Mouse (Mus musculus) inflammation-experienced regulatory T-cells, adult 6 months (primary cell): Measurements from ENCODE around the gene Eps15l1. TPM values are rescaled to one million over a fixed set of nuclear protein-coding genes. Genes with fewer than 3 reads are reported as not detected.

Source experiments
- ATAC-seq: one replicate; pipeline ENCODE4 v1.8.0; 2017
- polyA plus RNA-seq, 3 experiments: library from polyadenylated mRNA; unstranded; fragments of 100-300 nt; shearing (Covaris generic); gene quantifications; one replicate each; pipeline ENCODE4 v1.2.1; 2017

Gene Eps15l1
- polyA plus RNA-seq, 3 experiments from 2014 or later: 45.6 to 60.7 (median 51.1) TPM

DNA sequence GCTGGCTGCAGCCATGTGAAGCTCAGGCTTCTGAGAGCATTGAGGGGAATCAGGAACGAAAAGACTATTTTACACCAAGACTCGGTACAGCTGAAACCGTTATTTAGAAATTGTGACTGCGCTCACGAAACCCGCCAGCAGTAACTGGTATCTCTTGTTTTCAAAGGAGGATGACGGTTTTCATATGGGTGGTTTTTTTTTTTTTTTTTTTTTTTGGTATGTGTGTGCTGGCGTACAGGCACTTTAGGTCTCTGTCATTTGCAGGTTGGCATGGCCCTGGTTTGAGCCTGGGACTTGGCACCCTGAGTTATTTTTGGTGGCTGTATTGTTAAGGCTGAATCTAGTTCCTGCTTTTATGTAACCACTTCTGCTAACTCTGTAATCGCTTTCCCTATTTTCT is 71.4 kb downstream of the Eps15l1 start:
- no peak for ATAC-seq

DNA sequence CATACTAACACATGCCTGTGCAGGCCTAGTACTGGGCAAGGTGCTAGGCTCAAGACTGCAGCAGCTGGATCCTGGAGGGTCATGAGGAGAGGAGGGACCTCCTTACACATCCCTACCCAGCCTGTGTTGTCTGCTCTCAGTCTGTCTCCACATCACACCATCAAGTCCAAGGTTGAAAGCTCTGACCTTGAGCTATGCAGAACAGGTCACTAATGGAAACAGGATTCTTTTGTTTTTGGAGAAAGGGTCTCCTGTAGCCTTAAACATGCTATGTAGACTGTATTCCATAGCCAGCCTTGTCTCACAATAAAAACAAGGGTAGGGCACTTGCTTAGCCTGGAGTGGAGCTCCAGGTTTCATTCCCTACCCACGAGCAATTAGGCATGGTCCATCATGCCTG is 72.3 kb downstream of the Eps15l1 start:
- ATAC-seq: no peak

DNA sequence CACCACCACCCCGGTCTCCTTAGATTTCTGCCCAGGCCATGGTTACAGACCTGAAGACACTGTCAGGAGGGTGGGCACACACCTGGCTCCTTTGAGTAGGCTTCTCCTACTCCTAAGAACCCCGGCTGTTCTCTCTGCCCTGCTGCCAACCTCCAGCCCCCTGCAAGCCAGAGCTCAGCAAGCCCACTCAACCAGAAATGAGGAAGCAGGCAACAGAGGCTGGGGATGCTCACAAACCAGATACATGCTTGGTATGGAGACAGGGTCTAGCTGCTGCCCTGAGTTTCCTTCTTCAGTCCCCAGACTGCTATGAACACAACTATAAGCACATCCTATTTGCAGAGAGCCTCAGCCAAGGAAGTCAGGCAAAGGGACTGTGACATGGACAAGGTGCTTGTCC is 73.1 kb downstream of the Eps15l1 start:
- no peak for ATAC-seq

DNA sequence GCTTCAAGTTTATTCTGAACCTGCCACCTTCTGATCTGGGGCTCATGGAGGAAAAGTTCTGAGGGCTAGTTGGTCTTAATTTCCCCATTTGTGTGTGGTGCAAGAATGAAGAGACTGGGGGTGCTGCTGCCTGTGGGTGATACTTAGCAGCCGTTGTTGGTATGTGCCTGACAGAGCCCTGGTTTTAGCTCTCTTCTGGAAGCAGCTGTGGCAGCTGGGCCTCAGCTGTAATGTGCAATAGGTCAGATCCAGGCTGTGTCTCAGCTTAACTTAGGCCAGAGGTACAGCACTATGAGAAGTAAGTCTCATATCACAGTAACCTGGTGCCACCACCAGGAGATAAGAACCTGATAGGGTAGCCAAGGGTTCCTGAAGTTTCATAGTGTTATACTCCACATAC is 73.7 kb downstream of the Eps15l1 start:
- no peak for ATAC-seq

DNA sequence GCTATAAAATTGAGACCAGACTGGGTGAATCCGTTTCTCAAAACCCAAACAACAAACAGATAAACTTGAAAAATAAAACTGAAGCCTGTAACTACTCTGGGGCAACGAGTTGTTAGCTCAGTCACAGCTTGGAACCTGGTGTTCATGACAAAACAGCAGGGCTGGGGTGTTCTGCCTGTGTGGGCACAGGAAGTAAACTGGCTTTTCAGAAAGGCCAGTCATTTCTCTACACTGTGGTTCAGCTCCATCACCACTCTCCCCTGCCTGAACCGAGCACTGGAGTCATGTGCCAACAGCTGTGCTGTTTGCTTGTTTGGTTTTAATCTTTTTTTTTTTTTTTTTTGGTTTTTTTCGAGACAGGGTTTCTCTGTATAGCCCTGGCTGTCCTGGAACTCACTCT is 77.5 kb downstream of the Eps15l1 start:
- peak; percentile 96 for ATAC-seq

DNA sequence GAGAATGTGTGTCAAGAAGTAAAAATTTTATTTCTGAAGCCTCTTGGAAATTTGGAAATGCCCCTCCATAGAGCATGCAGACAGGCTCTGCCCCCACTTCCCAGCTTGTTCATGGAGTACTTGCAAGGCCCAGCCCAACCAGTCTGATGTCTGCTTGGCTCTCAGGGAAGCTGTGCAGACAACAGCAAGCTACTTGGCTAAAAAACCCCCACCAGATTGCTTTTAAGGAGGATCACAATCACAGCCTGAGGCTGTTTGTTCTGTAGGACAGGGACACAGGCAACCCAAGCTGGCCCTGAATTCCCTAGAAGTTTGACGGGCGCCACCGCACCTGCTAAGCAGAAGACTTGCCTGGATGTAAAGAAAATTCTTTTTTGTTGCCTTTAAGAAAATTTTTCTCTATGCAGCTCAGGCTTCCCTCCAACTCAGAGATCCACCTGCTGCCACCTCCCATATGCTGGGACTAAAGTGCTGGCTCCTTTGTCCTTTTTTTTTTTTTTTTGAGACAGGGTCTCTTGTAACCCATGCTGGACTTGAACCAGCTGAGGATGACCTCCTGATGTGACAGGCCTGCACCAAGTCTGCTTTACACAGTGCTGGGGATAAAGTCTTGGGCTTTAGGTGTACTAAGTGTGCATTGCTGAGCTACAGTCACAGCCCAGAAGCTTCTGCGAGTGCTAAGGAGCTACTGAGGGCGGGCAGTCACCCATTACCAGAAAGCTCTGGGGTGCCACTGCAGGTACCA is 78.5 kb downstream of the Eps15l1 start:
- no peak for ATAC-seq

DNA sequence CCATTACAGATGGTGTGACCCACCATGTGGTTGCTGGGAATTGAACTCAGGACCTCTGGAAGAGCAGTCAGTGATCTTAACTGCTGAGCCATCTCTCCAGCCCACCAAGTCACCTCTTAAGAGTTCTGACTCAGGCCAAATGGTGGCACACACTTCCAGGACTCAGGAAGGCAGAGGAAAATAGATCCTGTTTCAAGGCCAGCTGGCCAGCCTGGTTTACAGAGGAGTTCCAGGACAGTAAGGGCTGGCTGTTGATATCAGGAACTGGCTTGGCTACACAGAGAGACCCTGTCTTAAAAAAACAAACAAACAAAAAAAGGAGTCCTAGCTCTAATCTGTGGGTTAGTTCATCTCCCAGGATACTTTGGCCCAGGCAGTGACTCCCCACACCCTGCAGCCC is 84.2 kb downstream of the Eps15l1 start:
- no peak for ATAC-seq

DNA sequence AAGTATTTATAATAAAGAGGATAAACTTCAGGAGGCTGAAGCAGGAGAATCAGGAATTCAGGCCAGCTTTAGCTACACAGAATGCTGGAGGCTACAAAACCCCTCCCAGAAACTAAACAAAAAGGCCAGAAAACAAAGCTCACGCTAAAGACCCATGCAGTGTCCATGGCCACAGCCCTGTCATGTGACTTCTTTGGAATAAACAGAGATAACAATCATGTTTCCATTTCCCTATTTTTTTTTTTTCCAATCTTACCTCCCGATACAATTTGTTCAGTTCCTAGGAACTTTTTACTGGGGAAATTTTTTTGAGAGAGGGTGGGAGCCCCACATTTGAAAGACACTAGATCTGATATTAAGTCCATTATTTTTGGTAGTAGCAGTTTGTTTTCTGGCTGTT is 85.0 kb downstream of the Eps15l1 start:
- no peak for ATAC-seq

DNA sequence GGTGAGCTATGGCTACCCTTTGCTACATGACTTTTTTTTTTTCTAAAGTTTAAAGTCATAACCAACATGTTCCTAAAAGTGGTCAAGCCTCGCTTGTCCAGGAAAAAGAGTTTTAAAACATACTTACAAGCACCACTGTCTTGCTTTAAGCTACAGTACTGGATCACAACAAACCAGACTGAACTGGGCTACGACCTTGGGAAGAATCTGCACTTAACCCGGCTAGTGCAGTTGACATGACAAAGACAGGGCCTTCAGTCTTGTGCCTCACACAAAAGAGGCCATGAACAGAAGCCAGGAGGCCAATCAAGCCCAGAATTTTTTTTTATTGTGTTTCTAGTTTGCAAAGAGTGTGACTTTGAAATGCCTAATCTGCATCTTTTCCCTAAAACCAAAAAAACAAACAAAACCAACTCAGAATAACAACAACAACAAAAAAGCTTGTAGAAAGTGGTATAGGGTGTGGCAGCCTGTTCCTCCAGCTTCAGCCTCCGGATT is 87.1 kb downstream of the Eps15l1 start:
- no peak for ATAC-seq

DNA sequence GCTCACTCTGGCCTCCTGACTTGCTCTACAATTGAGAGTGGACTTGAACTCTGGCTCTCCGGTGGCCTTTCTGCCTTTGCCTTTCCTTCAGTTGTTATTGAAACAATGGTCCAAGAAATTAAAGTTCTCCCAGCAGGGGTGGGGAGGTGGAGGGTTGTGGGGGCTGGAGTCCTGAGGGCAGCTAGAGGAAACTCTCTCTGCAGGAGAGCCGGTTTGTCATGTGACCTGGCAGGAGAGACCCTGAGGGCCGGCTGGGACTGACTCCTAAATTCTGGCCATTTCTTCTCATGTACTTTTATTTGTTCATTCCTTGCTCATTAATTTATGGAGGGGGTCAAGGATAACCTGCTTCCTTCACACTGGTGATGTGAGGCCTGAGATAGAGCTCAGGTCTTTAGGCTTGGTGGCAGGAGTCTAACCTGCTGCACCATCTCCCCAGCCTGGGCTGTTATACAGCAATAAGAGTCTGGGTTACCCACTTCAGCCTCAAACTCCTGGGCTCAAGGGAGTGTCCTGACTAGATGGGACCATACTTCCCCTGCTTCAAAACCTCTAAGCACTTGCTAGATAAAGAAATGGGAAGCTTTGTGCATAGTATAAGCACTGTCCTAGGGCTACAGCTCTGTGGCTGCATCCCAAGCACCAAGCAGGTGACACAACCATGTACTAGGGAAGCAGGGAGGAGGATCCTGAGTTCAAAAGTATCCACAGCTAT is 87.7 kb downstream of the Eps15l1 start:
- no peak for ATAC-seq

DNA sequence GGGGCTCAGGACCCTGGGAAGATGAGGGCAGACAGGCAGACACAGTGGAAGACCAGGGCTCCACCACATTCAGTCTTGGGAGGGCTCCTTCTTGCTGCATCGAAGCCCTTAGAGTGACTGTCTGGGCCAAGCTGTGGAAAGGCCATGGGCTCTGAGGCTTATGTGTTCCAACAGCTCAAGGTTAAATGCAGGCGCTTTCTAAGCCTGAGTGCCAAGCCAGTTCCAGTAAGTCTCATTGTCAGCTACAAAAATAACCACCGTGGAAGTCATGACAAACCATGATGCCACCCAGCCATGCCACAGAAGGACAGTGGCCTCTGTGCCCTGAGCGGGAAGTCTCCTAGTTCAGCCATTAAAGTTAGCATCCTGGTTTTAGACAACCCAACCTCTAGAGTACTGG is 89.6 kb downstream of the Eps15l1 start:
- no peak for ATAC-seq

DNA sequence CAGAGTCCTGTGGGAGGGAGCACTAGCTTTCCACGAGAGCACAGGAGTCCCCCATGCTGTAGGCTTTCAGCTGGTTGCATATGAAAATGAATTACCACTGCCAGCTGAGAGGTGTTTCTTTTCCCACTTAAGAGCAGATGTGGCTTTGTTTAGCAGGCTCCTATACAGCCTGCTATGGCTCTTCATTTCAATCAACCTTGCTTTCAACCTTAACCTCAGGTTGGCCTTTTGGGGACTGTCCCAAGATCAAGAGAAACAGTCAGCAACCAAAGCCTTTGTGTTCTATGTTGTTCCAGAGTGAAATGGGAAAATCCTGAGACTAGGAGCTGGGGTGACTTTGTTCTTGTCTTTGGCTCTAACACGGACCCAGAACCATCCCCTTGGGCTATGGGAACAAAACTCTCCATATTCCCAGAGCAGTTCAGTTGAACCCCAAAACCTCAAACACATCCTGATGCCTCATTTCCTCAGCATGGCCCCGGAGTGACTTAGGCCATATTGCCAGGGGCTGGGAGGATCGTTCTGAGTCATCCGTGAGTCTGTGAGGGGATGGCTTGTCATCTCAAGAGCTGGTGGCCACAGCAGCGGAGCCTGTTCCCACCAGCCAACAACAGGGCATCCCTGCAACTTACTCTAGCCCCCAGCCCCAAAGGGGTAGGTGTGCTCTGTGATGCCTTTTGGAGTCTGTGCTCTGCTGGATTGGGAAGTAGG is 90.3 kb downstream of the Eps15l1 start:
- peak; percentile 80 for ATAC-seq

DNA sequence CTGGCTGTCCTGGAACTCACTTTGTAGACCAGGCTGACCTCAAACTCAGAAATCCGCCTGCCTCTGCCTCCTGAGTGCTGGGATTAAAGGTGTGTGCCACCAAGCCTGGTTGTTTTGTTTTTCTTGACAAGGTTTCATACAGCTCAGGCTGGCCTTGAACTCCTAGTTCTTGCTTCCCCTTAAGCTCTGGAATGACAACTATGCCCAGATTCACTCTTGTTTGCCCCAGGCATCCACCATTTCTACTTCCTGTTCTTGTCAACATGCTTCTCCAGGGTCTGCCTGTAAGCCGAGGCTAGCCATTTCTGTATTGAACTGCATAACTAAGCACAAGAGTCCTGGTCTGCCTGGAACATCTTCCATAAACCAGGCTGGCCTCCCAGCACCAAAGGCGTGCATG is 92.1 kb downstream of the Eps15l1 start:
- ATAC-seq: no peak

DNA sequence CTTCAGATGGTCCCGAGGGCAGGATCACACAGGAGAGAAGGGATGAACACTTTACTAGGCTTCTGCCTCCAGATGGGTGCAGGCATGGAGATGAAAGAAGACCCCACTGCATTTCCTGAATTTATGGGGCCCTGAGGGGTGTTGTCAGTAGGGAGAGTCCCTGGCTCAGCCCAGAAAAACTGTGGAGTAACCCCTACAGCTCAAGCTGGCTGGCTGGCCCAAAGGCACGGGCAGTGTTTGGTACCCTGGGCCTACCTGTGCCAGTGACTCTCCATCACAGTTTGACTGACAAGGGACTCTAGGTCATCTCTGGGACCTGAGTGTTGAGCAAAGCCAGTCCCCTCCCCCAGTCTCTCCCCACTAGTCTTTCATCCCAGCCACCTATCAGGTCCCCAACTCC is 96.6 kb downstream of the Eps15l1 start:
- ATAC-seq: no peak

DNA sequence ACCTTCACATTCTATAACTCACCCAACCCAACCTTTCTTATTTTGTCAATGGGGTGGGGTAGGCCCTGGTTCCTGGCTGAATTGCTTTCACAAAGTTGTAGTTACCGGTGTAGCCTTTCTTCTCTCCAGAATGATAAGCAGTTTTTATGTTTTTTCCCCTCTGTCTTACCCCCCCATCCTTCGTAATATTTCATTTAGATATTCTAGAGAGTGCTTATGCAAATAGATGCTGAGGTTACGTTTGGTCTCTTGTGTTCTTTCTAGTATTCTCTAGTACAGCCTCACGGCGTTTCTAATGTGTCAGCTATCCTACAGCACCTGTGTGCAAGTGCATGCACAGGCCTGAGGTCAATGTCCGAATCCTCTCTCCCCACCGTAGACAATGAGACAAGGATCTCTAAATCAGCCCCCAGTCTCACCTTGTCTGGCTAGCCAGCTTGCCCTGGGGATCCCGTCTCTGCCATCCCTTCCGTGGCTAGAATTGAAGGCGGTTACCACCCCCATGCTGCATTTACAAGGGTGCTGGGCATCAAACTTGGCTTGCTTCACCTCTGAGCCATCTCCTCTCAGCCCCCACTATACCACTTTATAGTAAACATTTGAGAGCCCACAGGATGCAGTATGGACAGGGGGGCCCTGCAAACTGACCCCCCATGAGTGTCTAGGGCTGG is 97.1 kb downstream of the Eps15l1 start:
- no peak for ATAC-seq

DNA sequence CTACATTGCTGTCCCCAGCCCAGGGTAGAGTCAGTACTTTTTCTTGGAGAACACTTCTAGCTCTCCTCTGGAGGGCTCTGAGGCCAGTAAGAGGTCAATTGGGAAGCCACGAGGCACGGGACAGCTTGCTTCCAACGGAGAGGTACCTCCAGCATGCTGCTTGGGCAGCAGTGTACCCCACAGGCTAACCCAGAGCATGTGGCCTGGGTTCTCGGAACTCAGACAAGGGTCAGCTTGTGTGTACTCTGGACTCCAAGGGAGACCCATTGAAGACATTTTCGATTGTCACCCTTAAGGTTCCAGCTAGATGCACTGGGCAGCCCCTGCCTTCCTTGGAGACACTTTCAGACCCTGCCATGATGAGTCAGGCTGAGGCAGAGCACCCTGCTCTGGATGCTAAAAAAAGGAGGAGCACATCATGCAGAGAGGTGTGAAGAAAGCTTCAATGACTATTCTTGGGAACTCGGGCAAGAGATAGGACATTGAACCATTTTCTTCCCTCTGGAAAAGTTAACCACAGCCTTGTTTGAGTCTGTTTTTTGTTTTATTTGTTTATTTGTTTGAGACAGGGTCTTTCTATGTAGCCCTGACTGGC is 98.0 kb downstream of the Eps15l1 start:
- ATAC-seq: no peak

DNA sequence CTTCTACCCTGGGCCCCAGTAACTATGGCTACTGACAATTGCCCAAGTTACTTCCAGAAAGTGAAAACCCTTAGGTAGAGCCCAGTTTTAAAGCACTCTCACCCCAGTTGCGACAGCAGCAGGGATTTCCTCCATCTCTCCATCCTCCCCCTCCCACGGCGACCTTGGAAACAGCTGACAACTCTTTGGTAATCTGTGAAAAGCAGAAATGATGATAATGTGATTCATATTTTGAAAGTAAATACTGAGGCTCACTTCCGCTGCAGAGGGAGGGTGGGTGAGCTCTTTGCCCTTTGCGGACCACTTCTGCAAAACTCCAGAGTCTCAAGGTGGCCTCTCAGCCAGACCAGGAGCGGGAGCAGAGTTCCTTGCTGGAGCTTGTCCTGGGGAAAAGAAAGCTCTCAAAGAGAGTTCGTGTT is 98.8 kb downstream of the Eps15l1 start:
- ATAC-seq: peak; percentile 17

DNA sequence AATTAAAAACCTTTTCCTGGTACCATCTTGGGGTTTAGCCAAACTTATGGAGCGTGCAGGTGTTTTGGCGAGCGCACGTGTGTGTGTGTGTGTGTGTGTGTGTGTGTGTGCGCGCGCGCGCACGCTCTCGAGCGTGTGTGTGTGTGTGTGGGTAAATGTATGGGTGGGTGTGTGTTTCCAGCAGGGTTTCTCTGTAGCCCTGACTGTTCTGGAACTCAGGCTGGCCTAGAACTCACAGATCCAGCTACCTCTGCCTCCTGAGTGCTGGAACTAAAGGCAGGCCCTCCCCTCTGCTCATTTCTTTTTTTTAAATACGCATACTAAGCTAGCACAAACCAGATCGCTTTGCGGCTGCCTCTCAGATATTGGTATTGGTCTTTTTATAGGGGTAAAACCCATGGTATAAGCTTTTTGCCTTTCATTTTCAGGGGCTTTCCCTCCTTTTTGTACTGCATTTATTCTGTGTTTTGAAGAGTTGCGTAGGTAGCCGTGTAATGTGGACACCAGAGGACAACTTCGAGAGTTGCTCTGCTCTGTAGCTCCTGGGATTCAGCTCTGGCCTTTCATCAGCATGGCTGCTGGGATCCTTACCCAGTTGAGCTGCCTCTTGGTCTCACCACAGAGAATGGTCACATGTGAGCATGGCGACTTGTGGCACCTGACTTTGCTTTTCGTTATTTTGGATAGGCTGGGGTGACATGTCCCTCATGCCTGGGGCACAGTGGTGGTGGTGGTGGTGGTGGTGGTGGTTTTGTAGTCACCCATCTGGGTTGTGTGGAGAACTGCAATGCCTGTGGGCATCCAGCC is 99.4 kb downstream of the Eps15l1 start:
- peak; percentile 6 for ATAC-seq

DNA sequence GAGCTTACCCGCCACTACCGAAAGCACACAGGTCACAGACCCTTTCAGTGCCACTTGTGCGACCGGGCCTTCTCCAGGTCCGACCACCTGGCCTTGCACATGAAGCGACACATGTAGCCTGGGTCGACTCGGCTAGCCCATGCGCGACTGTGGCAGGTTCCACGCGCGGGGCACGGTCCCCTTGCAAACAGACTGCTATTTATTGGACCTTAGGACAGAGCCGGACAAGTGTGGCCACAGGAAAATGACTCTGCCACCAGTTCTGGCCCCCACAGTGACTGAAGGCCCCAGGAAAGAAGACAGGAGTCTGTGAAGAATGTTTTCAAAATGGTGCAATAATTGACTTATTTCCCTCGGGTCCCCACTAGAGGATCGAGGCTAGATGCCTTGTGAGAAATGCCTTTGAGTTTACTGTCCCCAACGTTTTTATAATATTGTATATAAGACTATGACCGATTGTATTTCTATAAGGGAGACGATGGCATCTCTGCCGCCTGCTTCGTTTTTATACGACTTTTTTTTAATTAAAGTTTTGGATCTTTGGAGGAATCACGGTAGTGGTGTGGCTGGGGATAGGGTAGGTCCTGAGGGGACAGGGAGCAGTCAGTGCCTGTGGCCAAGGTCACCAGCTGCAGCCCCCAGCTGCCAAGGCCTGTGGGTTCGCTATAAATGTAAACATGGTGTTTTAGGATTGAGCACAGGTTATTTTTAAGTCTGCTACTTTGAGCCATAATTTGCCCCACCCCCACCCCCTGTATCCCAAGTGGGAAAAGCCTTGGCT is 100.3 kb downstream of the Eps15l1 start:
- ATAC-seq: no peak

DNA sequence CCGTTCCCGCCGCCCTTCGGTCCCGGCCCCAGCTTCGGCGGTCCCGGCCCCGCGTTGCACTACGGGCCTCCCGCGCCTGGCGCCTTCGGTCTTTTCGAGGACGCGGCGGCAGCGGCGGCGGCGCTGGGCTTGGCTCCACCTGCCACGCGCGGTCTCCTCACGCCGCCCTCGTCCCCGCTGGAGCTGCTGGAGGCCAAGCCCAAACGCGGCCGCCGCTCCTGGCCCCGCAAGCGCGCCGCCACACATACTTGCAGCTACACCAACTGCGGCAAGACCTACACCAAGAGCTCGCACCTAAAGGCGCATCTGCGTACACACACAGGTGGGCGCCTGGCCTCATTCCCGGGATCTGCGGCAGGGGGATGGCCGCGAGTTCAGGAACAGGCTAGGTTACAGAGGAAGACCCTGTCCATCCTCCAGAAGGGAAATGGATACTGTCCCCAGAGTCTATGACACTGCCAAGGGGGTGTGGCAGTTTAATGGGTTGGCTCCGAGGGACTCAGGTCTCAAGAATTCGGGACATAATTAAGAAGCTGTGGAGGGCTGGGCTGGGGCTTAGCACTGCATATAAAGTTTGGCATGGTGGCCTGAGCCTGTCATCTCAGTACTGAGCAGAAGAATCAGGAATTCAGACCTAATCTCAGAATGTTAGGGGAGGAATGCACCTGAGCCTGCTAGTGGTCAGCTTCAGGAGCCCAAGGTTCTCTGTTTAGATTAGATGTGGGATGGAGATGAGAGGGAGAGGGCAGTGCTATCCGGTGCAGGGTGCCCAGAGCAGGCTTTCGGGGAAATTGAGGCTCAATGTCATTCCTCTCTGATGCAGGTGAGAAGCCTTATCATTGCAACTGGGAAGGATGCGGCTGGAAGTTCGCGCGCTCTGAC is 101.1 kb downstream of the Eps15l1 start:
- no peak for ATAC-seq
